Mouse (Mus musculus): ENCODE results near the gene Tmem11.

GRCm38 (mm10) chr11:60871409-60871808 is 7.7 kb downstream of the Tmem11 start:
- TF ChIP-seq CTCF (IDR thresholded peaks at IDR 0.05; ENCODE audit: low read depth, low read length) (no peak), POLR2A (IDR thresholded peaks at IDR 0.05; ENCODE audit: borderline replicate concordance, low read depth, low read length) (no peak)
